Mouse (Mus musculus) thymus, adult 2 months (tissue): ENCODE measurements around the gene Ms4a4b.

Source experiments
- CTCF ChIP-seq: fragments of 200-500 bp; IDR thresholded peaks from 2 replicates; pipeline ENCODE4 v1.5.1; 2012; ENCODE audit warnings: mild to moderate bottlenecking, control low read depth, low read length, moderate library complexity, borderline replicate concordance; ENCODE audit not compliant: control insufficient read depth, poor library complexity, insufficient read depth; ENCODE audit errors: extremely low read depth
- POLR2A ChIP-seq: fragments of 200-500 bp; IDR thresholded peaks from 2 replicates; pipeline ENCODE4 v1.6.1; 2012; ENCODE audit warnings: mild to moderate bottlenecking, low read length, control low read depth, moderate library complexity; ENCODE audit not compliant: control insufficient read depth, poor library complexity, insufficient read depth; ENCODE audit errors: extremely low read depth

GRCm38 (mm10) chr19:11500796-11501195 lies 57.4 kb downstream of the Ms4a4b start:
- no peak for TF ChIP-seq CTCF
- TF ChIP-seq POLR2A = no peak
